Mouse (Mus musculus) adrenal gland, postnatal 36 days (tissue): ENCODE results near the gene Rap1gap2. TPM values are rescaled to one million over a fixed set of nuclear protein-coding genes. Genes with fewer than 3 reads are reported as not detected.
"Not testable (repeated sequence)": the region's sequence is repeated elsewhere in the genome, so short reads cannot be mapped to it uniquely, and the experiment has no call there.

ENCODE experiments used
- DNase-seq, 2 experiments: peaks; one replicate each; pipeline ENCODE4 v3.0.0; 2021; ENCODE audit warnings: mixed read lengths in 1 of 2
- total RNA-seq, 2 experiments: library from RNA; stranded (reverse); gene quantifications; 2 replicates each; pipeline ENCODE4 v1.2.3; 2021

Rap1gap2 gene
- total RNA-seq, 2 experiments from 2014 or later: 8.3 to 10.5 TPM

DNA sequence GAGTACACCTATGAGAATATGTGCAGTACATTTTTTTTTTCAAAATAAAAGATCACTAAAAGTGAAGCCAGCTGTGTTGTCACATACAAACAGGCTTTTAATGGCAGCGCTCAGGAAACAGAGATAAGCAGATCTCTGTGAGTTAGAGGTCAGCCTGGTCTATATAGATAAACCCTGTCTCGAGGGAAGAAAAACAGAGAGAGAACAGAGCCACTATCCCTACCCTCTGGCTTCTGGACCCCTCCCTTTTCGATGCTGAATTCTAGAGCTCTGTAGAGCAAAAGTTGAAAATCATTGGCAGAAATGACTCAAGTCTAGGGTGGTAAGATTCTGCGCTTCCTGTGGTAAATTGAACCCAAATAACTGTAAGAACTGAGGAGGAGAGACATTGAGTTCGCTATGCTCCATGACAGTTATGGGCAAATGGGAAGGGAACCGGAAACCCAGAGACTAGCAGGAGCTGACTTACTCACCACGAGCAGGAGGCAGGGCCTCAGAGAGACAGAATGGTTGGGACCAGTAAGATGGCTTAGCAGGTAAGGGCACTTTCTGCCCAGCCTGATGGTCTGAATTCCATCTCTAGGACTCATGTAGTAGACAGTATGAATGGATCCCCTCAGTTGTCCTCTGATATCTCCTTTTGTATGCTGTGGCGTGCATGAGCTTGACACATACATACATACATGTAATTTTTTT, 11.4 kb upstream of the Rap1gap2 start:
- DNase-seq: no peak

- DNase-seq: no peak
These were observed 9.2 kb upstream of the Rap1gap2 start for GRCm38 (mm10) chr11:74619956-74620300.

DNA sequence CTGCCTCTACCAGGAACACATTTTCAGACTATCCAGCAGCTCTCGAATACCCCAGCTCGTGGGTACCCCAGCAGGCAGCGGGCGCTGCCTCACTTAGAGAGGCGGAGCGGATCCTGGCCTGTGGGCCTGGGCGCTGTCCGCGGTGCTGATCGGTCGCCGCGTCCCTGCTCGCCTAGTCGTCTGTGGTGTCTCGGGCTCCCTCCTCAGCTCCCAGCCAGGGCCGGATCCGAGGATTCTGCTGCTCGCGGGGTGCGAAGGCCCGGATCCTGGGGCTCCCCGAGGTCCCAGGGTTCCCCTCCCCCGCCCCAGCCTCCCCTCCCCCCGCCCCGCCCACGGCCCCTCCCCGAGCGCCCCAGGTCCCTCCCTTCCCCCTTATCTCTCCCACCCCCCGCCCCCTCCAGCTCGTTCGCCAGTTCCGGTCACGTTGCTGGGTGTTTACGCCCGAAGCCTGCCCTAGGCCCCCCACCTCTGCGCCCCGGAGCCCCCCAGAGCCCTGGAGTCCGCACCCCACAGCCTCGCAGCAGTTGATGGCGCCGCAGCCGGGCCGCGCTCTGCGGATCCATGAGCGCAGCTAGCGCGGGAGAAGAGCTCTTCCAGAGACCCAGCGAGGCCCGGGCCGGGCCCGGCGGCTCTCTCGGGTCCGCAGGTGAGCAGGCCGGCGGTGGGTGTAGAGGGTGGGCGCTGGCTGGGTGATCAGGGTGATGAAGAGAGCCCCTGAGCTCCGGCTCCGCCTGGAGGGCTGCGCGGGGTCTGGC, 8.7 kb upstream of the Rap1gap2 start, which contains the start of gene Ccdc92b:
Ccdc92b (plus strand) TSS at position 405 of the 755 bp plus-strand sequence.
- peak; percentile 92 to 93 for DNase-seq

- DNase-seq: no peak
These were observed 4.9 kb upstream of the Rap1gap2 start for GRCm38 (mm10) chr11:74615571-74615970.

GRCm38 (mm10) chr11:74613428-74613827, 2.7 kb upstream of the Rap1gap2 start:
- no peak for DNase-seq

DNA sequence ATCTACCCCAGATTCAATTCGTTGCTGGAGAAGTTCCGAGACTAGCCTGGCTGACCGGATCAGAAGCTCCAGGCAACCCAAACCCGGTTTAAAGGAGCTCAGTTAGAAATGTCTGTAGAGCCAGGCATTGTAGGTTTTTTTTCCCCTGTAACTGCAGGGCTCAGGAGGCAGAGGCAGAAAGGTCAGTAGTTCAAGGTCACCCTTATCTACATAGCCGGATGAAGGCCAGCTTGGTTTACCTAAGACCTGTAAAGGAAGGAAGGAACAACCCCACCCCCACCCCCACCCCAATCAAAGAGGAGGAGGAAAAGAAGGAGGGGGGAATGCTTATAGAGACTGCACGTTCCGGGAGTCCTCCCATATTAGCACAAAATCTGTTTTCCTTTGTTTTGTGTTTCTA, 722 bp upstream of the Rap1gap2 start:
- no peak for DNase-seq

DNA sequence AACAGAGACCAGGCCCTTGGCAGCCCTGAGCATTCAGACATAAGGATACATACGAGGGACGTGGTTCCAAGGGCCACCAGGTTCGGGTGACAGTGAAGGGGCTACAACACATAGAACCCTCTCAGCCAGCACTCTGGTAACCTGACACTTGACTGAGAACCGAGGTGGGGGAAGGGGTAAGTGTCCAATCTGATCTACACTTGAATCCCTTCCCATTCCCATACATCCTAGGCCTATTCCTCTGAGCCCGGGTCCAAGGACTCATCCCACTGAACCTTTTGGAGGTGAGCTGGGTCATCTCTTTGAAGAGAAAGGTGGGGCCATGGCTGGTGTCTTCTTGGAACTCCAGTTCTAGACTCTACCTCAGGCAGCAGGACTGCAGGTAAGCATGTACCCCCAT, 647 bp downstream of the Rap1gap2 start:
- no peak for DNase-seq

GRCm38 (mm10) chr11:74602286-74602685, 8.4 kb downstream of the Rap1gap2 start:
- no peak for DNase-seq

- no peak for DNase-seq
These were observed 12.8 kb downstream of the Rap1gap2 start for GRCm38 (mm10) chr11:74597990-74598337.

GRCm38 (mm10) chr11:74597283-74597989, 13.3 kb downstream of the Rap1gap2 start:
- no peak for DNase-seq

GRCm38 (mm10) chr11:74592246-74592645, 18.5 kb downstream of the Rap1gap2 start:
- no peak for DNase-seq

- DNase-seq: no peak
These were observed 20.0 kb downstream of the Rap1gap2 start for GRCm38 (mm10) chr11:74590691-74591090.

DNA sequence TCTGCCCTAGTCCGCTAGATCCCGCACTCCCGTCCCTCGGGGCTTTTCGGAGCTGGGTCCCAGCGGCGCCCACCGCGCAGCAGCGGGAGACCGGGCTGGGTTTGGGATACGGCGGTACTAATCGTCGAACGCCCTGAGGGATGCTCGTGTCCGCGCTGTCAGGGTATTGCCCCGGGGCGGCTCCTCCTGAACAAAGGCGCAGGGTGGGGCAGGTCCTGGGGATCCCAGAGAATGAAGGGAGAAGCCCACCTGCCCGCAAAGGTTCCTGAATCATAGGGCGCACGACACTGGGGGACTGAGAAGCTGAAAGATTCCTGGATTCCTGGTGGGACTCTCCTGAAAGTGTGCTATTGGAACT, 20.5 kb downstream of the Rap1gap2 start:
- DNase-seq: no peak

GRCm38 (mm10) chr11:74589401-74590238, 21.1 kb downstream of the Rap1gap2 start:
- DNase-seq: no peak

- no peak for DNase-seq
These were observed 24.3 kb downstream of the Rap1gap2 start for GRCm38 (mm10) chr11:74586401-74586800.

DNA sequence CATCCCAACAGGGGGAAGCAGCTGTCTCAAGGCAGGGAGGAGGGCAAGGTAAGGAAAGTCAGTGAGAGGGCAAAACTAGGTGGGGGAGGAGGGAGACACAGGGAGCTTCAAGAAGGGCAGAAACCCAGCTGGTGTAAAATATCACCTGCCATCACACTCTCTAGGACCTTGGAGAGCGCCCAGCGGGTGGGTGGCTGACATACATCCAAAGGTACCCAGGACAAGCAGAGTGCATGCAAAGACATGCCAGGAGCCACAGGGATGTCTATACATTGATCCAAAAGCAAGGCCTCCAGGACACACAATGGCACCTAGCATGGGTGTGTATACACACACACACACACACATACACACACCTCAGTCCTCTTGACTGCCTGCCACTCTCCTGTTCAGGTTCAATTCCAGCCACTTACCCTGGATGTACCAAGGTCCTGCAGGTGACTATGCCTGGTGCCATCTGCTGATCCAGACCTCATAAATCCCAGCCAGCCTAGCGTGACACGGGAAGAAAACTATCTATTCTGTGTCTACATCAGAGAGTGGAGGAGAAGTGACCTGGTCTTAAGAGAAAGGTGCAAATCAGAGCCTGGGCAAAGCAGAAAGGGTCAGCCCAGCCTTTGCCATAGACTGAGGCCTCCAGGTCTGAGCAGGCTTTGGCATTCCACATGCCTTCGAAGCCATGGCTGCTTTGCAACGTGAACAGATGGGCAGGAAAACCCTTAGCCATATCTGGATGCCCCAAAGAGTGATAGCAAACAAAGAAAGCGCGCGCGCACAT, 25.6 kb downstream of the Rap1gap2 start:
- DNase-seq: peak; percentile 28 to 47

DNA sequence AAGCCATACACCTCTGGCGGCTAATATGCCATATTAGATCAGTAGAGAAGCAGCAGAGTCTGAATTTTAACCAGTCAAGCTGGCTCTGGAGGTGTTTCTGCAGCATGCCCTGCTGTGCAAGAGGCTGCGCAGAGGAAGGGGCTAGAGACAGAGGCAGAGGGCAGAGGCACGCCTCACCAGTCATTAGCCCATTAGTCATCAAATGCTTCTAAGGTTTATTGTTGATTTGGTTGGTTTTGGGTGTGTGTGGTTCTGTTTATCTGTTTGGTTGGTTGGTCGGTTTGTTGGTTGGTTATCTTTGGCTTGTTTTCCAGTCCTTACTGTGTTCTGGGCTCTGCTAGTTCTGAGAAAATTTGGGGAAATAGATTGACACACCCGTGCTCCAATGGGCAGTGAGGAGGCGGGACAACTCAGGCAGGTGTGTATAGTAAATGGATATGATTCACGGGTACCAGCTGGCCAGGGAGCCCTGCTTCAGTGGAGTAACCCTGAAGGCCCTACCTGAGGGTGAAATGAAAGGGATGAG, 26.8 kb downstream of the Rap1gap2 start:
- DNase-seq: no peak

DNA sequence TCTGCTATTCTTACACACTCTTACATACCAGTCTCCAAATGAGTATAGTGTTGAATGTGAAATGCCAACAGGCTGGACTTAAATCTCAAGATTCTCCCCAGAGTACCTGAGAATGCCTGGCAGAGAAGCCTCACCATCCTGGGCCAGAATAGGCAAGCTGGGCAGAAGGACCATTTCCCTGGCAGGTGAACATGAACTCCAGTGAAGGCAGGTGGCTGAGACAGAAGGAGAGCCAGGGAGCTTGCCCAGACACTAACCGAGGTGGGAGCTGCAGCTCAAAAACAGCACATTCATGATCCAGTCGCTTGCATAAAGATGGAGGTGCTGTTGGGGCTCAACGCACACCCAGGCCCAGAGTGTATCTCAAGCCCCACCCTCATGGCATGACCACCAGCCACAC, 28.3 kb downstream of the Rap1gap2 start:
- DNase-seq: no peak

GRCm38 (mm10) chr11:74581333-74581732, 29.4 kb downstream of the Rap1gap2 start:
- not testable (repeated sequence) for DNase-seq

- DNase-seq: no peak
These were observed 33.6 kb downstream of the Rap1gap2 start for GRCm38 (mm10) chr11:74577068-74577467.

DNA sequence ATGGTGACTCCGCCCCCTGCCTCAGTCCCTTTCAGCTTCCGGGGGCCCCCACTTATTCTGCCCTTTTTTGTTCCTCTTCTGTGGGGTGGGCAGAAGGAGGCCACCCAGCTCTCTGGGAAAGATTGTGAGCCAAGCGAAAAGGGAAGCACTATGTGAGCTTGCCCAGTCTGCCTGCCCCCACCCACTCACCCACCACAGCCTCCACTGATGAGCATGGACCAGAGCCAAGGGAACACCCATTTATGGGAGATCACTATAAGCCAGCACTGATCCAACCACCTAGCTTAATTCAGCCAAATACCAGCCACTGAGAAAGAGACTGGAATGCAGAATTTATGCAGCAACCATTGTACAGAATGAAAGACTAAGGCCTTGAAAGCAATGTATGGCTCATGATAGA, 34.8 kb downstream of the Rap1gap2 start:
- peak in 1 of 2 experiments; percentile 4 for DNase-seq
